Mouse (Mus musculus) thymus, adult 2 months (tissue): ENCODE measurements around the gene Eif5.

Experiments
- CTCF ChIP-seq: fragments of 200-500 bp; IDR thresholded peaks from 2 replicates; pipeline ENCODE4 v1.5.1; 2012; ENCODE audit warnings: mild to moderate bottlenecking, control low read depth, low read length, moderate library complexity, borderline replicate concordance; ENCODE audit not compliant: control insufficient read depth, poor library complexity, insufficient read depth; ENCODE audit errors: extremely low read depth
- POLR2A ChIP-seq: fragments of 200-500 bp; IDR thresholded peaks from 2 replicates; pipeline ENCODE4 v1.6.1; 2012; ENCODE audit warnings: mild to moderate bottlenecking, low read length, control low read depth, moderate library complexity; ENCODE audit not compliant: control insufficient read depth, poor library complexity, insufficient read depth; ENCODE audit errors: extremely low read depth

DNA sequence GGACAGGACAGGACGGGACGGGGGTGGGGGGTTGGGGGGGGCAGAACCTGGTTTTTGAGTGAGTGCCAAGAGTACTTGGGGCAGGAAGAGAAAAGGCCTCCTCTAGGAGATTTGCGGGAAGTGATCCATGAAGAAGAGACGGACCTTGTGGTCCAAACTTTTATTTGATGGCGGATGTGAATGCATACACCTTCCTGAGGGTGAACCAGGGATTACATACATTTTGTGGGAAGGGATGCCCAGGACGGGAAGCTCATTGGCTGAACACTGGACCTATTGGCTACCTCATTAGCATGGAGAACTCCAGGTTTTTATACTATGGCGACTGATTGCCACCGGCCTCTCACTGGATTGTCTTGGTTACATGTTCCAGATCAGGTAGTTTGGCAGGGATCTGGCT lies 14.5 kb downstream of the Eif5 start:
- TF ChIP-seq POLR2A = no peak
- no peak for TF ChIP-seq CTCF
